Mouse (Mus musculus) olfactory bulb, adult 2 months (tissue): ENCODE data around the gene Nipa1.

ENCODE experiments used
- CTCF ChIP-seq: fragments of 200-500 bp; IDR thresholded peaks from 2 replicates; pipeline ENCODE4 v1.5.1; 2012; ENCODE audit warnings: low read depth, mild to moderate bottlenecking, low read length, moderate library complexity; ENCODE audit not compliant: insufficient read depth
- POLR2A ChIP-seq: fragments of 200-500 bp; IDR thresholded peaks from 2 replicates; pipeline ENCODE4 v1.6.1; 2012; ENCODE audit warnings: mild to moderate bottlenecking, low read depth, low read length, moderate library complexity; ENCODE audit not compliant: insufficient read depth

- TF ChIP-seq CTCF, result no peak
- no peak for TF ChIP-seq POLR2A
Measured at GRCm38 (mm10) chr7:56015172-56015571, 4.6 kb downstream of the Nipa1 start.
